Mouse (Mus musculus): Measurements from ENCODE around the gene Jak1. TPM values are rescaled to one million over a fixed set of nuclear protein-coding genes. Genes with fewer than 3 reads are reported as not detected.
A peak's percentile ranks its signal among the peaks of the same experiment; 100 is the strongest.

The Jak1 gene
- polyA plus RNA-seq, 1 experiment = 55.1 TPM

DNA sequence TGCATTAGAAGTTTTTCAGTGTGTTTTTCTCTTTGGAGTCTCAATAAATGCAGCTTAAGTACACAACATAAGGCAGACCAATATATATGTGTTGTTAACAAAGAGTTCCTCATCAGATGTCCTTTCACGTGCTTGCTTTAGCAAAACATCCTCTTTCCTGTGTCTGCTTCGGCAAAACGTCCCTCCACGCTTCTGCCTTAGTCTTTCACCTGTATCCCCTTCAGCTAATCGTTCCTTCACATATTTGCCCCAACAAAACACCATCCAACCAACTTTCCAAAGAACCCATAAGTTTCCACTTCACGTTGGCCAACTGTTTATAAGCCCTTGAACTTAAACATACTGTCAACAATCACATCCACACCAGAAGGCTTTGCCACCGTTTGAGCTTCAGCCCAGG, 31.8 kb upstream of the Jak1 start:
- Histone ChIP-seq H3K4me3 (replicated peaks; ENCODE audit: extremely low read depth, low read depth, low read length) (no peak overlapping the region), H3K4me1 (ENCODE audit: control insufficient read depth, insufficient read depth, low read length) (peaks cover 3% of the 10 kb centered on the region; the same call in 1 of the 2 replicates)
- no peak for DNase-seq
- TF ChIP-seq POLR2A (IDR thresholded peaks at IDR 0.05; ENCODE audit: borderline replicate concordance, extremely low read depth, low read depth, low read length) (no peak), CTCF (IDR thresholded peaks at IDR 0.05; ENCODE audit: insufficient read depth, low read length) (no peak)
- WGBS = 43% methylated on average over 7 of the region's 7 CpGs

DNA sequence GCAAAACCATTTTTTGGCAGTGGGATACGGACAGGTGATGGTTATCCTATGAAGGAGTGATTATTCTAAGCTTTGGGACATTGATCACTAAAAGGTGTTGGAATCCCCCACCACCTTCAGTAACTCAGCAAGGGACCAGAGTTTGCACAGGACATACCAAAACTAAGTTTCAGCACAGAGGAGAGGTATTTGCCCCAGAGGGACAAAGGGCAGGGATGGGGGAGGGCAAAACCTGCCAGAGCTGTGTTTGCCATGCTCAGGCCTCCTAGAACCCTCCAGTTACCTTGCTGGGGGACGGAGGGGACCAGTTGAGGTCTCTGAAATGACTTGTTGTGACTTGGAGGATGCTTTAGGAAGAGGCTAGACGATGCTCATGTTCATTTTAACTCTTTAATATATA, 30.7 kb upstream of the Jak1 start:
- DNase-seq = no peak
- 84% methylated on average over 3 of the region's 3 CpGs for WGBS
- TF ChIP-seq POLR2A (IDR thresholded peaks at IDR 0.05; ENCODE audit: borderline replicate concordance, extremely low read depth, low read depth, low read length) = no peak
- TF ChIP-seq CTCF (IDR thresholded peaks at IDR 0.05; ENCODE audit: insufficient read depth, low read length) = no peak
- Histone ChIP-seq H3K4me3 (replicated peaks; ENCODE audit: extremely low read depth, low read depth, low read length) (no peak overlapping the region), H3K4me1 (ENCODE audit: control insufficient read depth, insufficient read depth, low read length) (peaks cover 3% of the 10 kb centered on the region; the same call in 1 of the 2 replicates)

DNA sequence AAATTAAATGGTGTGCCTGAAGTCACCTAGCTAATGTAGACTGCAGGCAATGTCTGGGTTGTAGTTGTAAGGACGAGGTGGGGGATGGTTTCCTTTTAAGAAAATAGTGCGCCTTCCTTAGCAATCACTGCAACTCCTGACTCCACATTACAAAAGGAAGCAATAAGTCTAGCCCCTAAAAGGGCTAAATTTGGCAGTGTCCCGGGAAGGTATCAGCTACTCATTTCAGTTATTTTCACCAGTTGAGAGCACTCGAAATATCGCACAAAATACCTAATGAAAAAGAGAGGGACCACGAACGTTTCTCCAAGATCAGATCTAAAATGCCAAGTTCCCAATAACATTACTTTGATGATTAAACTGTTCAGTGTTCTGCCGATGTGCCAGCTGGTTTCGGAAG, 28.6 kb upstream of the Jak1 start:
- Histone ChIP-seq H3K4me1 (ENCODE audit: control insufficient read depth, insufficient read depth, low read length) (peaks cover 3% of the 10 kb centered on the region; the same call in 1 of the 2 replicates), H3K4me3 (replicated peaks; ENCODE audit: extremely low read depth, low read depth, low read length) (peak overlapping the region; percentile 15)
- 70% methylated on average over 9 of the region's 9 CpGs for WGBS
- TF ChIP-seq POLR2A (IDR thresholded peaks at IDR 0.05; ENCODE audit: borderline replicate concordance, extremely low read depth, low read depth, low read length) (no peak), CTCF (IDR thresholded peaks at IDR 0.05; ENCODE audit: insufficient read depth, low read length) (no peak)
- DNase-seq = no peak

DNA sequence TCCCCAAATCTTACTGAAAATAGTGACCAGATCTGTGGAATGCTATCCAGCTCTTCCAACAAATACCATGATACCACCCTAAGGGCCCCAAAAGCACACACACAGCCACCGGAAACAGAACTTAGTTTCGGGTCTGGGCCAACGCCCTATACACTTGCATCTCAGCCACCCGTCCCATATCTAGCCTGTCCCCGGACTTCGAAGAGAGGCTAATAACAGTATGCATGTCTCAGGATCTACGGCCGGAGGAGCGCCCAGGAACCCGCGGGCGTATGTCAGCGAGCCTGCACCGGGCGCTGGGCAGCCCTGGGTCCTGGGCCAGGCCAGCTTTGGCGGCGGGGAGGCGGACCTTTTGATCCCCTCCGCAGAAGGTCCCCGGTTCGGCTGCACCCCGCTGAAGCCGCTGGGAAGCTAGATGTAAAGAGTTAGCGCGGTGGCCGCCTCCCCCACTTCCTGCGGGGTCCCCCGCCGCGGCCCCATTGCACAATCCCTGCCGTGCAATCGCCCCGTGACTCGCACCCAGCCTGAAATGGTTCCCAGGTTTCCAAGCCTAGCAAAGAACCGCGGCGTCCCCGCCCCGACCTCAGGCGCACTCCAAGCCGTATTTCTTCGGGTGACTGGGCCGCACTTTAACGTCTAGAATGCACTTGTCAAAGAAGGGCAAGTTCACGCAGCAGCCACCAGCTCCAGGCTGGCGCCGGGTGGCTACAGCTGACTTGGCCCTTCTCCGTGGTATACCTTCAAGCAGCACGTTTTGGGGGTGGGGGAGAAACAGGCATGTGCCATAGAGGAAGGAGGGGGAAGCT, 27.9 kb upstream of the Jak1 start:
- peak; percentile 74 for DNase-seq
- TF ChIP-seq CTCF (IDR thresholded peaks at IDR 0.05; ENCODE audit: insufficient read depth, low read length) (no peak), POLR2A (IDR thresholded peaks at IDR 0.05; ENCODE audit: borderline replicate concordance, extremely low read depth, low read depth, low read length) (peak; percentile 25; the same call in 1 of the 2 replicates)
- H3K4me3 ChIP-seq (replicated peaks; ENCODE audit: extremely low read depth, low read depth, low read length) = peak overlapping the region; percentile 76
- H3K4me1 ChIP-seq (ENCODE audit: control insufficient read depth, insufficient read depth, low read length) = peaks cover 3% of the 10 kb centered on the region; the same call in 1 of the 2 replicates
- WGBS = 2% methylated on average over 48 of the region's 49 CpGs

DNA sequence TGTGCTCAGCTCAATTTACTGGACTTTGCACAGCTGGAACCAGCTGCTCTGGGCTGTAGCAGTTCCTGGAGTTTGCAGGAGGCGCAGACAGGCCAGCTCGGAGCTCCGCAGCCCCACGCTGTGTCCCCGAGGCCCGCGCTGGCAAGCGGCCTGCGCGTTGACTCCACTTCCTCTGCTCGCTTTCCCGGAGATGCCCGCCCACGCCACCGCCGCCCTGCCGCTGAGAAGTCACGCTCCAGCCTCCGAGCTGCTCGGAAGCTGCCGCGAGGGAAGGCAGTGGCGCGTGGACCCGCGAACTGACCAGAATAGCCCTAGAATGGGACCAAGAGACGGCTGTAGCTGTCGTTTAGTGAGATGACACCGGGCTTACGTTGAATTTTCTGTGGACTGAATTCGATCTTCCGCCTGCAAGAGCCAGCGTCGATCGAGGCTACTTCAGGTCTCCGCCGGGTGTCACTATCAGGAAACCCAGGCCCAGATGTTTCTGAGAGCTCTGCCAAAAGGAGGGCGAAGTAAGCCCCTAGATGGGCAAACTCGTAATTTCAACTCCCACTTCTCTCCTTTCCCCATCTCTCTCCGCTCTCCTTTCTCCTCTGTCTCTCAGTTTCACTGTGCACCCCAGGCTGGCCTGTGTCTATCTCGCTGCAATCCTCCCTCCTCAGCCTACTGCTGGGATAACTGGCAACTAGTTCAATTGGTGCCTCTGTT, 27.1 kb upstream of the Jak1 start:
- WGBS = 3% methylated on average over 41 of the region's 41 CpGs
- H3K4me1 ChIP-seq (ENCODE audit: control insufficient read depth, insufficient read depth, low read length) = peaks cover 3% of the 10 kb centered on the region; the same call in 1 of the 2 replicates
- peak; percentile 84 for DNase-seq
- TF ChIP-seq POLR2A (IDR thresholded peaks at IDR 0.05; ENCODE audit: borderline replicate concordance, extremely low read depth, low read depth, low read length) = peak; percentile 86; the same call in 1 of the 2 replicates
- TF ChIP-seq CTCF (IDR thresholded peaks at IDR 0.05; ENCODE audit: insufficient read depth, low read length) = no peak
- H3K4me3 ChIP-seq (replicated peaks; ENCODE audit: extremely low read depth, low read depth, low read length) = peak overlapping the region; percentile 76

DNA sequence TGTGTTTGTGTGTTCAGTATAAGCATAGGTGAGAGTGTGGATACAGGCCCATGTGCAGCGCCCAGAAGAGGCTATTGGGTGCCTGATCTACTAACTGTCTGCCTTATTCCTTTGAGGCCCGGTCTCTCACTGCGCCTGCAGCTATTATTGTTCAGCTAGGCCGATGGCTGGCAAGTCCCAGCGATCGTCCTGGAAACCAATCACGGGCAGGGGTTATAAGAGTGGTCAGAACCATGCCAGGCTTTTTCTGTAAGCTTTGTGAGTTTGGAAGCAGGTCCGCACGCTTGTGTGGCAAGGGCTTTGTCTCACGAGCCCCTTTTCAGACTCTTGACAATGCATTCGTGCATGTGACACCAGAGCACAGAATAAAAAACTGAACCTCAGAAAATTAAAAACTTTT, 23.2 kb upstream of the Jak1 start:
- 91% methylated on average over 11 of the region's 11 CpGs for WGBS
- Histone ChIP-seq H3K4me3 (replicated peaks; ENCODE audit: extremely low read depth, low read depth, low read length) (no peak overlapping the region), H3K4me1 (ENCODE audit: control insufficient read depth, insufficient read depth, low read length) (peaks cover 4% of the 10 kb centered on the region)
- DNase-seq = no peak
- TF ChIP-seq CTCF (IDR thresholded peaks at IDR 0.05; ENCODE audit: insufficient read depth, low read length) (no peak), POLR2A (IDR thresholded peaks at IDR 0.05; ENCODE audit: borderline replicate concordance, extremely low read depth, low read depth, low read length) (no peak)

DNA sequence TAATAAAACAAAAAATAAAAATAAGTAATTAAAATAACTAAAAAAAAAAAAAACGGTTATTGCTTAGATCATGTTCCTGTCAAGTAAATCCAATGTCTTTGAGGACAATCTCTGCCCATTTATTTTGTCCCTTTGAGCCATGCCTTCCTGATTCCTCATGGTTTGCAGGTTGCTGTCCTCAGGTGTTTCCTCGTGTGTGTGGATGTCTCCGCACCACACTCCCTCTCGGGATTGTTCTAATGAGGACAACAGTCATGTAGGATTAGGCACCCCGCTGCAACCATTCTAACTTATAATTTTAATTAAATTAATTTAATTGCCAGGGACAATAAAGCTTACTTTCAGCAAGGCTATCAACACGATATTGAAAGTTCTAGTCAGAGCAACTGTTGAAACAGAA, 21.5 kb upstream of the Jak1 start:
- Histone ChIP-seq H3K4me3 (replicated peaks; ENCODE audit: extremely low read depth, low read depth, low read length) (no peak overlapping the region), H3K4me1 (ENCODE audit: control insufficient read depth, insufficient read depth, low read length) (peaks cover 4% of the 10 kb centered on the region)
- DNase-seq = no peak
- WGBS = 93% methylated on average over 6 of the region's 6 CpGs
- no peak for TF ChIP-seq CTCF (IDR thresholded peaks at IDR 0.05; ENCODE audit: insufficient read depth, low read length)
- TF ChIP-seq POLR2A (IDR thresholded peaks at IDR 0.05; ENCODE audit: borderline replicate concordance, extremely low read depth, low read depth, low read length) = no peak

DNA sequence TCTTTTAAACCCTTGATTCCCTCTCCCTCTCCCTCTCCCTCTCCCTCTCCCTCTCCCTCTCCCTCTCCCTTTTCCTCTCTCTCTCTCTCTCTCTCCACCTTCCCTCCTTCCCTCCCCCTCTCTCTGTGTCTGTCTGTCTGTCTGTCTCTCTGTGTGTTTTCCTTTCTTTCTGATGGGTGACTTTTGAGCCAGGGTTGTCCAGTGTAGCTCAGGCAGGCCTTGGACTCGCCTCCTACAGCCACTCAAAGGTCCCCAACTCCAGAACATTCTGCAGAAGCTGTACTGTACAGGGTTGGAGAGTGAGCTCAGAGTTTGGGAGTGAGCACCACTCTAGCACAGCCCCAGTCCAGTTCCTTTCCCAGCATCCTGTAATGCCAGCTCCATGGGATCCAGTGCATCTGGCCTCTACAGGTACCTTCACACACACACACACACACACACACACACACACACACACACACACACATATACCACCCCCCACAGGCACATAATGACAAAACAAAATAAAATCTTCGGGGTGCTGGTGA, 20.9 kb upstream of the Jak1 start:
- no peak overlapping the region for H3K4me3 ChIP-seq (replicated peaks; ENCODE audit: extremely low read depth, low read depth, low read length)
- WGBS = 64% methylated on average over 2 of the region's 2 CpGs
- DNase-seq = no peak

DNA sequence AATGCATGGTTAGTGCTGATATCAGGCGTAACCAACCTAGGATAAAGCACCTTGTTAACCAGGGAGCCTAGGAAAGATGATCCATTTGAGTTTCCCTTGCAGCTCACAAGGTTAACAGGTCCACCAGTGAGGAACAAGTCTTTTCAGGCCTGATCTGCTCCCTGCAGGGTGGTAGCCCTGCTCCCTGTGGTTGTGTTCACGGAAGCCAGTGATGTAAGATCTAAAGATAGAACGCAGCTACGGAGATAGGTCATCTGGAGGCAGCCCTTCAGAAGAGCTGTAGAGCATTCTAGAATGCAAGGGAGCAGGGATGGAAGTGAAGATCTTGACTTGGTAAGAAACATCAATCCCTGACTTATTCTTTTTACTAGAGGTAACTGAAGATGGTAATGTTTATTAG, 18.9 kb upstream of the Jak1 start:
- no peak for DNase-seq
- no peak overlapping the region for H3K4me3 ChIP-seq (replicated peaks; ENCODE audit: extremely low read depth, low read depth, low read length)
- H3K4me1 ChIP-seq (ENCODE audit: control insufficient read depth, insufficient read depth, low read length) = peaks cover 4% of the 10 kb centered on the region
- whole genome bisulfite sequencing = 51% methylated on average over 4 of the region's 4 CpGs
- TF ChIP-seq CTCF (IDR thresholded peaks at IDR 0.05; ENCODE audit: insufficient read depth, low read length) = no peak
- no peak for TF ChIP-seq POLR2A (IDR thresholded peaks at IDR 0.05; ENCODE audit: borderline replicate concordance, extremely low read depth, low read depth, low read length)

More for the DNA sequence above, 20.9 kb upstream of the Jak1 start:
- H3K4me1 ChIP-seq (ENCODE audit: control insufficient read depth, insufficient read depth, low read length) = peaks cover 4% of the 10 kb centered on the region
- TF ChIP-seq POLR2A (IDR thresholded peaks at IDR 0.05; ENCODE audit: borderline replicate concordance, extremely low read depth, low read depth, low read length) (no peak), CTCF (IDR thresholded peaks at IDR 0.05; ENCODE audit: insufficient read depth, low read length) (no peak)

Data from lung, adult 2 months (tissue).